Mouse (Mus musculus): ENCODE measurements at regions not wholly inside any gene's neighbourhood (a gene's known extent, or its start where the extent isn't known, plus 50 kb on each side); places are given as distances from the start of the nearest gene placed in this dataset.

DNA sequence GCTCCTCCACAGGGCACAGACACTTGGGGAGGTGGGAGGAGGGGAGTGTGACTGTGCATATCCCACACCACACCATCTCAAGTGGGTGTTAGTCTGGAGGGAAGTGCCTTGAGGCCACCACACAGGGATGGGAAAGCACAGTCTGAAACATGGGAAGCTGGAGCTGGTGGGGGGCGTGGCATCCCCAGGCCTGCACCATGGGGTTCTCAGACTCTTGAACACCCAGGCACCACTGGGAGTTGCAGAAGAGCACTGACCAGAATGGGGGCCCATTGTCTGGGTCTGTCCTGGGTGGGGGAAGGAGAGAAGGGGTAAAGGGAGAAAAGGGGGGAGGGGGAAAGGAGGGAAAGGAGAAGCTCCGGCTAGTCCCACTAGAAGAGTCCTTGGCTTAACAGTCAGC is 776.0 kb downstream of the Diaph3 start:
- TF ChIP-seq SRF (IDR thresholded peaks at IDR 0.05; ENCODE audit: control insufficient read depth, insufficient read length, low read depth) (no peak), TCF12 (IDR thresholded peaks at IDR 0.05; ENCODE audit: insufficient read depth, poor library complexity, severe bottlenecking) (no peak), TCF3 (IDR thresholded peaks at IDR 0.05; ENCODE audit: insufficient read length, low read depth) (no peak), POLR2A (IDR thresholded peaks at IDR 0.05; ENCODE audit: insufficient read length, low read depth) (no peak), USF1 (IDR thresholded peaks at IDR 0.05; ENCODE audit: low read depth) (no peak), POLR2AphosphoS2 (IDR thresholded peaks at IDR 0.05; ENCODE audit: insufficient read length, low read depth) (no peak), REST (IDR thresholded peaks at IDR 0.05; ENCODE audit: insufficient read depth, insufficient read length) (no peak), CEBPB (IDR thresholded peaks at IDR 0.05; ENCODE audit: insufficient read depth, poor library complexity, severe bottlenecking) (no peak), MYOG (IDR thresholded peaks at IDR 0.05; ENCODE audit: control insufficient read depth in 1 of 3, insufficient read depth in 1 of 3, insufficient read length in 2 of 3, low read depth in 2 of 3) (no peak), MAX (IDR thresholded peaks at IDR 0.05; ENCODE audit: low read depth) (no peak), MYOD1 (IDR thresholded peaks at IDR 0.05; ENCODE audit: control insufficient read depth in 1 of 3, insufficient read length in 2 of 3, low read depth in 2 of 3) (no peak), E2F4 (IDR thresholded peaks at IDR 0.05; ENCODE audit: insufficient read depth) (no peak)
- Histone ChIP-seq H3K4me3 (no peak overlapping the region), H3ac (ENCODE audit: control insufficient read depth, insufficient read length) (no peak overlapping the region), H3K27me3 (ENCODE audit: control insufficient read depth, insufficient read depth, insufficient read length) (no peaks in the 10 kb centered on the region), H3K36me3 (ENCODE audit: control insufficient read depth, insufficient read depth) (no peaks in the 10 kb centered on the region), H3K79me2 (ENCODE audit: control insufficient read depth, insufficient read depth) (no peaks in the 10 kb centered on the region), H3K4me2 (ENCODE audit: low read depth) (no peak overlapping the region)

DNA sequence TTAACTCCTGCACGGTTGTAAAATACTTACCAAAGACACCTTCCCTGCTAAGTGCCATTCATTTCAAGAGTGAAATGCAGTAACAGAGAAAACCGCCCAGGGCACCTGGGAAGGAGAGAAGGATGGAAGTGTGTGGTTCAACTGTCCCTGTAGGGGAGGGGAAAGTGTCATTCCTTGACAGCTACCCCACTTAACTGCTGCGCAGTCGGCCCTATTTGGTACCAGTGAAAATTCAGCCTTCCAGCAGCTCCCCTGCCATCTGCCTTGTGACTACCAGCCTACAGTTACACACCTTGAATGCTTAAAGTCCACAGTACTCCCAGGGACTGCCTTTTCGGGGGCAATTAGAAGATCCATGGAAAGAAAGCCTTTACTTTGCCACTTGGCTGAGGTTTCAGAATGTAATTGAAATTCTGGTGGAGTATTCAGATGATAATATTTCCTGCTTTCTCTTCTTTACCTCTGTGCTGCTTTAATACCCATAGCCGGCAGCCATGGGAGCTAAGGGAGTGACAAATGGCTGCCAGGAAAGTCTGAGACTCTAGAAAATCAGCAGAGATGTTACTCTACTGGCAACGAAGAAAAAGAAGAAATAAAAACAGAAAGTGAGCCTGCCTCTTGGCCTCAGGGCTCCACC is 780.5 kb downstream of the Diaph3 start:
- H3K27me3 ChIP-seq (ENCODE audit: control insufficient read depth, insufficient read depth, insufficient read length), result no peaks in the 10 kb centered on the region
- H3K36me3 ChIP-seq (ENCODE audit: control insufficient read depth, insufficient read depth), result no peaks in the 10 kb centered on the region
- TF ChIP-seq TCF3 (IDR thresholded peaks at IDR 0.05; ENCODE audit: insufficient read length, low read depth) (no peak), SRF (IDR thresholded peaks at IDR 0.05; ENCODE audit: control insufficient read depth, insufficient read length, low read depth) (no peak), E2F4 (IDR thresholded peaks at IDR 0.05; ENCODE audit: insufficient read depth) (no peak), MAX (IDR thresholded peaks at IDR 0.05; ENCODE audit: low read depth) (no peak)
- no peak overlapping the region for H3K4me3 ChIP-seq
- no peak overlapping the region for H3K4me2 ChIP-seq (ENCODE audit: low read depth)
- H3ac ChIP-seq (ENCODE audit: control insufficient read depth, insufficient read length), result no peak overlapping the region
- no peaks in the 10 kb centered on the region for H3K79me2 ChIP-seq (ENCODE audit: control insufficient read depth, insufficient read depth)

DNA sequence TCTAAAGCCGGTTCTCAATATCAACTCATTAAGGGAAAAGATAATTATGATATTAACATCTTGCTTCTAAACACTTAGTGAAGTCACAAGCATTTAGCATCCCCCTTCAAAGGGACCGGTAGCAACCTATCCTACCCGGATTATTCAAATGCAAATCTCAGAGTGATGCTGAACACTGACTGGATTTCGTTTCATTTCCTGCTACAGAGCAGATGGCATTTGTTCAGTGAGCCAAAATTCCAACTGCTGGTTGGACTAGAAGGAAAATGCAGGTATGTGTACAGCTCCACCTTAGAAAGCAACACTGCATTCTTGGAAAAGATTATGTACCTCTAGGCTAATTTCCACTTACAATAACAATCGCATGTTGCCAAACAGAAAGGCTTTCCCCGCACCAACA is 782.5 kb downstream of the Diaph3 start:
- no peak overlapping the region for H3ac ChIP-seq (ENCODE audit: control insufficient read depth, insufficient read length)
- no peaks in the 10 kb centered on the region for H3K36me3 ChIP-seq (ENCODE audit: control insufficient read depth, insufficient read depth)
- no peaks in the 10 kb centered on the region for H3K27me3 ChIP-seq (ENCODE audit: control insufficient read depth, insufficient read depth, insufficient read length)
- H3K4me2 ChIP-seq (ENCODE audit: low read depth), result no peak overlapping the region
- TF ChIP-seq SRF (IDR thresholded peaks at IDR 0.05; ENCODE audit: control insufficient read depth, insufficient read length, low read depth) (no peak), CEBPB (IDR thresholded peaks at IDR 0.05; ENCODE audit: insufficient read depth, poor library complexity, severe bottlenecking) (no peak), E2F4 (IDR thresholded peaks at IDR 0.05; ENCODE audit: insufficient read depth) (no peak), MYOD1 (IDR thresholded peaks at IDR 0.05; ENCODE audit: control insufficient read depth in 1 of 3, insufficient read length in 2 of 3, low read depth in 2 of 3) (no peak), USF1 (IDR thresholded peaks at IDR 0.05; ENCODE audit: low read depth) (no peak), POLR2A (IDR thresholded peaks at IDR 0.05; ENCODE audit: insufficient read length, low read depth) (no peak), POLR2AphosphoS2 (IDR thresholded peaks at IDR 0.05; ENCODE audit: insufficient read length, low read depth) (no peak), TCF3 (IDR thresholded peaks at IDR 0.05; ENCODE audit: insufficient read length, low read depth) (no peak), MYOG (IDR thresholded peaks at IDR 0.05; ENCODE audit: control insufficient read depth in 1 of 3, insufficient read depth in 1 of 3, insufficient read length in 2 of 3, low read depth in 2 of 3) (no peak), REST (IDR thresholded peaks at IDR 0.05; ENCODE audit: insufficient read depth, insufficient read length) (no peak)
- H3K4me3 ChIP-seq, result no peak overlapping the region
- no peaks in the 10 kb centered on the region for H3K79me2 ChIP-seq (ENCODE audit: control insufficient read depth, insufficient read depth)

DNA sequence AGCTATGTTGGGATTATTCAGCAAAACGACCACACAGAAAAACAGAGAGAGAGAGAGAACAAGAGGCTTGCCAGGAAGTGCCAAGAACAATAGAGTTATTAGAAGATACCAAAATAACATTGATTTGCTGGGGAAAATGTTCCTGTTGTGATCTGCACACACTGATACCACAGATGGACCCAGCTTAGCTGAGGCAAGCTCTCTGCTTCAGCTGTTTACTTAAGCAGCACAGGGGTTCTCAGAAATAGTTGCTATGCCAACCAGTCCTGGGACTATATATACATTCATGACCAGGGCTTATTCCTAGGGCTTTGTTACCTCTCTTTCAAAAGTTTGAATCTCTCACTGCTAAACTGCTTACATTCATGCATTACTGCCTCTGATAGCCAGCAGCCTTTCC is 790.5 kb downstream of the Diaph3 start:
- Histone ChIP-seq H3K79me2 (ENCODE audit: control insufficient read depth, insufficient read depth) (no peaks in the 10 kb centered on the region), H3K27me3 (ENCODE audit: control insufficient read depth, insufficient read depth, insufficient read length) (no peaks in the 10 kb centered on the region), H3K4me2 (ENCODE audit: low read depth) (no peak overlapping the region), H3K4me3 (no peak overlapping the region), H3ac (ENCODE audit: control insufficient read depth, insufficient read length) (no peak overlapping the region), H3K36me3 (ENCODE audit: control insufficient read depth, insufficient read depth) (no peaks in the 10 kb centered on the region)
- TF ChIP-seq TCF12 (IDR thresholded peaks at IDR 0.05; ENCODE audit: insufficient read depth, poor library complexity, severe bottlenecking) (no peak), MAX (IDR thresholded peaks at IDR 0.05; ENCODE audit: low read depth) (no peak), USF1 (IDR thresholded peaks at IDR 0.05; ENCODE audit: low read depth) (no peak), TCF3 (IDR thresholded peaks at IDR 0.05; ENCODE audit: insufficient read length, low read depth) (no peak), POLR2AphosphoS2 (IDR thresholded peaks at IDR 0.05; ENCODE audit: insufficient read length, low read depth) (no peak), REST (IDR thresholded peaks at IDR 0.05; ENCODE audit: insufficient read depth, insufficient read length) (no peak), CEBPB (IDR thresholded peaks at IDR 0.05; ENCODE audit: insufficient read depth, poor library complexity, severe bottlenecking) (no peak), E2F4 (IDR thresholded peaks at IDR 0.05; ENCODE audit: insufficient read depth) (no peak), POLR2A (IDR thresholded peaks at IDR 0.05; ENCODE audit: insufficient read length, low read depth) (no peak), SRF (IDR thresholded peaks at IDR 0.05; ENCODE audit: control insufficient read depth, insufficient read length, low read depth) (no peak), MYOD1 (IDR thresholded peaks at IDR 0.05; ENCODE audit: control insufficient read depth in 1 of 3, insufficient read length in 2 of 3, low read depth in 2 of 3) (no peak), MYOG (IDR thresholded peaks at IDR 0.05; ENCODE audit: control insufficient read depth in 1 of 3, insufficient read depth in 1 of 3, insufficient read length in 2 of 3, low read depth in 2 of 3) (no peak)

DNA sequence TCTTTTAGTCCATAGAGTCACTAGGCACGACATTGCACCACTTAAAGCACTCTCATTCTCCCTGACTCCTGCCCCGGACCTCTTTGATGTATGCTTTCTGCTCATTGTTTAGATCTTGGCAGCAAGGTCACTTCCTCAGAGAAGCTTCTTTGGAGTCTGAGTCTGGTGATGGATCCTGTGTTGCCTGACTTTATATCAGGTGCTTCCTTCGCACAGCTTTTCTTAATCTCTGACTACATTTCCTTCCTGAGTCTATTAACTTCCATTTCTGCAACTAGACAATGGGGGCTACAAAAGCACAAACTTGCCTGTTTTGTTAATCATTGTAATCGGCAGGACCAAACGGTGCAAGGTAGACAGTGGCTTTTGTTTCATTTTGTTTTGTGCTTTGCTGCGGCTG is 802.0 kb downstream of the Diaph3 start:
- Histone ChIP-seq H3K36me3 (ENCODE audit: control insufficient read depth, insufficient read depth) (no peaks in the 10 kb centered on the region), H3K27me3 (ENCODE audit: control insufficient read depth, insufficient read depth, insufficient read length) (no peaks in the 10 kb centered on the region), H3K4me3 (no peak overlapping the region), H3K79me2 (ENCODE audit: control insufficient read depth, insufficient read depth) (no peaks in the 10 kb centered on the region), H3K4me2 (ENCODE audit: low read depth) (no peak overlapping the region), H3ac (ENCODE audit: control insufficient read depth, insufficient read length) (no peak overlapping the region)
- TF ChIP-seq MAX (IDR thresholded peaks at IDR 0.05; ENCODE audit: low read depth) (no peak), USF1 (IDR thresholded peaks at IDR 0.05; ENCODE audit: low read depth) (no peak)

All from myocyte (in vitro differentiated cells).